Mouse (Mus musculus) cortical plate, adult 2 months (tissue): ENCODE data around the gene Ccdc174.

Source experiments
- CTCF ChIP-seq: fragments of 200-500 bp; IDR thresholded peaks from 2 replicates; pipeline ENCODE4 v1.5.1; 2011; ENCODE audit warnings: mild to moderate bottlenecking, control low read depth, low read length; ENCODE audit not compliant: insufficient read depth; ENCODE audit errors: extremely low read depth
- POLR2A ChIP-seq: fragments of 200-500 bp; IDR thresholded peaks from 2 replicates; pipeline ENCODE4 v1.6.1; 2011; ENCODE audit warnings: mild to moderate bottlenecking, low read length, control low read depth; ENCODE audit not compliant: insufficient read depth; ENCODE audit errors: extremely low read depth

- TF ChIP-seq POLR2A: no peak
- TF ChIP-seq CTCF: no peak
Measured at GRCm38 (mm10) chr6:91917286-91917685, 39.4 kb downstream of the Ccdc174 start.
